26 mouse cellular contexts compared by ENCODE assay signal in genomic region chr16:87360096-87360495, GRCm38 (mm10).
"Had no signal": no experiment of that assay in that cellular context is flagged by ENCODE, and none has a peak within 500 bp of the region (broad histone marks: within the 10 kb centered on the region; RNA-seq: fewer than 3 reads in every experiment).

No protein-coding gene starts in this region.

- H3K4me1 ChIP-seq: embryonic facial prominence, embryonic 10.5 days; embryonic facial prominence, embryonic 12.5 days; embryonic facial prominence, embryonic 13.5 days; embryonic facial prominence, embryonic 15.5 days; forebrain, embryonic 10.5 days; forebrain, embryonic 12.5 days; forebrain, embryonic 13.5 days; forebrain, embryonic 15.5 days had no signal

- DNase-seq: cerebellum, adult 2 months; cerebellum, adult 8-10 months; cerebellum, adult 9-10 months; cerebellum, adult 9-11 months; cerebellum, postnatal 10 days; cerebellum, postnatal 14 days; cerebellum, postnatal 25 days; cerebellum, postnatal 36 days; embryo, embryonic 11 days; forebrain, postnatal 0 days; gastrocnemius, adult 2 months; gastrocnemius, postnatal 10 days; gastrocnemius, postnatal 14 days; gastrocnemius, postnatal 25 days; gastrocnemius, postnatal 36 days; heart, adult 18-20 months; heart, adult 2 months had no signal

- H3K9me3 ChIP-seq: embryonic facial prominence, embryonic 10.5 days; embryonic facial prominence, embryonic 12.5 days; embryonic facial prominence, embryonic 13.5 days; embryonic facial prominence, embryonic 15.5 days; forebrain, embryonic 10.5 days; forebrain, embryonic 12.5 days; forebrain, embryonic 13.5 days; forebrain, embryonic 15.5 days had no signal

- H3K27me3 ChIP-seq: embryonic facial prominence, embryonic 12.5 days; embryonic facial prominence, embryonic 13.5 days; embryonic facial prominence, embryonic 15.5 days; forebrain, embryonic 12.5 days; forebrain, embryonic 13.5 days; forebrain, embryonic 15.5 days had no signal

- H3K27ac ChIP-seq: embryonic facial prominence, embryonic 10.5 days; embryonic facial prominence, embryonic 12.5 days; embryonic facial prominence, embryonic 13.5 days; embryonic facial prominence, embryonic 15.5 days; forebrain, embryonic 10.5 days; forebrain, embryonic 12.5 days; forebrain, embryonic 13.5 days; forebrain, embryonic 15.5 days; gastrocnemius, adult 2 months; heart, adult 2 months had no signal

- H3K4me3 ChIP-seq: embryonic facial prominence, embryonic 10.5 days; embryonic facial prominence, embryonic 12.5 days; embryonic facial prominence, embryonic 13.5 days; embryonic facial prominence, embryonic 15.5 days; erythroblast, embryonic 14.5 days; forebrain, embryonic 10.5 days; forebrain, embryonic 12.5 days; forebrain, embryonic 13.5 days; forebrain, embryonic 15.5 days; gastrocnemius, adult 2 months; heart, adult 2 months had no signal
